Mouse (Mus musculus) midbrain, embryonic 12.5 days (tissue): ENCODE results near the gene Dcst1. TPM values are rescaled to one million over a fixed set of nuclear protein-coding genes. Genes with fewer than 3 reads are reported as not detected.
A peak's percentile ranks its signal among the peaks of the same experiment; 100 is the strongest.

Source experiments
- ATAC-seq: fragments of 200-750 bp; cut with Nextera tagmentation; 2 replicates; pipeline ENCODE4 v1.8.0; 2017; ENCODE audit warnings: low read depth, moderate TSS enrichment, moderate library complexity; ENCODE audit not compliant: low FRiP score
- H3K27ac ChIP-seq: fragments of 300-500 bp; sonication (generic); replicated peaks from 2 replicates; pipeline ENCODE4 v1.5.1; 2016; ENCODE audit warnings: mild to moderate bottlenecking
- H3K27me3 ChIP-seq: fragments of 300-500 bp; sonication (generic); 2 replicates; pipeline ENCODE4 v1.6.1; 2016; ENCODE audit warnings: mild to moderate bottlenecking
- H3K36me3 ChIP-seq: fragments of 300-500 bp; sonication (generic); 2 replicates; pipeline ENCODE4 v1.6.1; 2016
- H3K4me1 ChIP-seq: fragments of 300-500 bp; sonication (generic); 2 replicates; pipeline ENCODE4 v1.6.1; 2016
- H3K4me2 ChIP-seq: fragments of 300-500 bp; sonication (generic); replicated peaks from 2 replicates; pipeline ENCODE4 v1.6.1; 2016; ENCODE audit warnings: mild to moderate bottlenecking, moderate library complexity
- H3K4me3 ChIP-seq: fragments of 300-500 bp; sonication (generic); 2 replicates; pipeline ENCODE4 v1.5.1; 2016; ENCODE audit warnings: mild to moderate bottlenecking
- H3K9ac ChIP-seq: fragments of 300-500 bp; sonication (generic); replicated peaks from 2 replicates; pipeline ENCODE4 v1.6.1; 2016; ENCODE audit warnings: mild to moderate bottlenecking, moderate library complexity
- H3K9me3 ChIP-seq: fragments of 300-500 bp; sonication (generic); 2 replicates; pipeline ENCODE4 v1.6.1; 2016; ENCODE audit warnings: mild to moderate bottlenecking
- WGBS: fragments of 180-500 bp; shearing (Covaris S2); methylation state at CpG from one replicate; pipeline ENCODE4 v1.1.7; 2016; 5-methylcytosine and 5-hydroxymethylcytosine counted together
- polyA plus RNA-seq: library from polyadenylated mRNA; unstranded; fragments of >200 nt; fragmentation: Nextera tagmentation; extraction: Ambion mirVana; gene quantifications from 2 replicates; pipeline ENCODE4 v1.2.1, GENCODE M21; 2016

The Dcst1 gene
- polyA plus RNA-seq, 1 experiment from 2014 or later, result 0.20 TPM

GRCm38 (mm10) chr3:89354816-89355511, 10.1 kb downstream of the Dcst1 start:
- Histone ChIP-seq H3K36me3 (no peaks in the 10 kb centered on the region), H3K9me3 (no peaks in the 10 kb centered on the region), H3K4me2 (no peak overlapping the region), H3K4me3 (no peak overlapping the region), H3K4me1 (peaks cover 6% of the 10 kb centered on the region; the same call in 1 of the 2 replicates), H3K27ac (no peak overlapping the region), H3K27me3 (peaks cover 56% of the 10 kb centered on the region), H3K9ac (no peak overlapping the region)
- WGBS, result 21% methylated on average over 5 of the region's 5 CpGs
- 0 out of 2 replicates have a peak, but pooled peaks have one; percentile 13 for ATAC-seq

- ATAC-seq, result no peak
- Histone ChIP-seq H3K9ac (no peak overlapping the region), H3K4me1 (peaks cover 20% of the 10 kb centered on the region), H3K36me3 (no peaks in the 10 kb centered on the region), H3K9me3 (no peaks in the 10 kb centered on the region), H3K4me2 (no peak overlapping the region), H3K4me3 (no peak overlapping the region), H3K27ac (no peak overlapping the region), H3K27me3 (peaks cover 69% of the 10 kb centered on the region)
- 55% methylated on average over 5 of the region's 5 CpGs for WGBS
Measured at GRCm38 (mm10) chr3:89351271-89351670, 13.8 kb downstream of the Dcst1 start.

- Histone ChIP-seq H3K4me1 (peaks cover 20% of the 10 kb centered on the region), H3K4me3 (peak within 1 kb of the TSS; percentile 60), H3K4me2 (peak within 1 kb of the TSS; percentile 93), H3K27ac (peak within 1 kb of the TSS; percentile 44), H3K27me3 (peaks cover 64% of the 10 kb centered on the region), H3K36me3 (no peaks in the 10 kb centered on the region), H3K9me3 (no peaks in the 10 kb centered on the region), H3K9ac (peak within 1 kb of the TSS; percentile 62)
- WGBS, result 1% methylated on average over 57 of the region's 59 CpGs
- ATAC-seq, result peak; percentile 89
Measured at GRCm38 (mm10) chr3:89349869-89350501, 15.1 kb downstream of the Dcst1 start, which contains the start of gene Adam15. Adam15 (minus strand) TSS chr3:89349996.

- H3K9me3 ChIP-seq, result no peaks in the 10 kb centered on the region
- H3K4me2 ChIP-seq, result peak overlapping the region; percentile 93
- no peaks in the 10 kb centered on the region for H3K36me3 ChIP-seq
- peak overlapping the region; percentile 62 for H3K9ac ChIP-seq
- ATAC-seq, result peak; percentile 28
- peak overlapping the region; percentile 60 for H3K4me3 ChIP-seq
- H3K4me1 ChIP-seq, result peaks cover 20% of the 10 kb centered on the region
- 0 out of 2 replicates have a peak overlapping the region, but pooled peaks have one; percentile 44 for H3K27ac ChIP-seq
- WGBS, result under 1% methylated on average over 38 of the region's 38 CpGs
- peaks cover 63% of the 10 kb centered on the region for H3K27me3 ChIP-seq
Measured at GRCm38 (mm10) chr3:89348911-89349868, 15.9 kb downstream of the Dcst1 start.

GRCm38 (mm10) chr3:89347916-89348315, 17.1 kb downstream of the Dcst1 start:
- peaks cover 52% of the 10 kb centered on the region for H3K27me3 ChIP-seq
- no peak overlapping the region for H3K4me3 ChIP-seq
- no peak for ATAC-seq

GRCm38 (mm10) chr3:89346815-89347540, 18.1 kb downstream of the Dcst1 start:
- Histone ChIP-seq H3K4me1 (peaks cover 20% of the 10 kb centered on the region), H3K9me3 (no peaks in the 10 kb centered on the region), H3K36me3 (0 out of 2 replicates have a peak, but pooled peaks cover 8% of the 10 kb centered on the region), H3K4me2 (no peak overlapping the region), H3K27ac (no peak overlapping the region), H3K9ac (no peak overlapping the region), H3K4me3 (no peak overlapping the region), H3K27me3 (peaks cover 43% of the 10 kb centered on the region)
- 86% methylated on average over 10 of the region's 10 CpGs for WGBS
- ATAC-seq, result no peak

More at GRCm38 (mm10) chr3:89347916-89348315, 17.1 kb downstream of the Dcst1 start:
- Histone ChIP-seq H3K9me3 (no peaks in the 10 kb centered on the region), H3K9ac (no peak overlapping the region), H3K4me1 (peaks cover 20% of the 10 kb centered on the region), H3K27ac (no peak overlapping the region), H3K4me2 (no peak overlapping the region), H3K36me3 (0 out of 2 replicates have a peak, but pooled peaks cover 8% of the 10 kb centered on the region)
- 20% methylated on average over 1 of the region's 1 CpGs for WGBS

GRCm38 (mm10) chr3:89343279-89343678, 21.8 kb downstream of the Dcst1 start:
- peaks cover 23% of the 10 kb centered on the region for H3K27me3 ChIP-seq
- H3K4me3 ChIP-seq, result no peak overlapping the region
- no peaks in the 10 kb centered on the region for H3K9me3 ChIP-seq
- H3K9ac ChIP-seq, result no peak overlapping the region
- ATAC-seq, result no peak
- no peak overlapping the region for H3K4me2 ChIP-seq
- peaks cover 24% of the 10 kb centered on the region for H3K4me1 ChIP-seq
- WGBS, result 88% methylated on average over 7 of the region's 7 CpGs
- H3K27ac ChIP-seq, result no peak overlapping the region
- 0 out of 2 replicates have a peak, but pooled peaks cover 8% of the 10 kb centered on the region for H3K36me3 ChIP-seq

- Histone ChIP-seq H3K4me2 (no peak overlapping the region), H3K27me3 (peaks cover 11% of the 10 kb centered on the region), H3K36me3 (0 out of 2 replicates have a peak, but pooled peaks cover 8% of the 10 kb centered on the region), H3K27ac (no peak overlapping the region), H3K4me3 (no peak overlapping the region), H3K4me1 (peaks cover 34% of the 10 kb centered on the region), H3K9me3 (no peaks in the 10 kb centered on the region), H3K9ac (no peak overlapping the region)
- no peak for ATAC-seq
- 88% methylated on average over 4 of the region's 4 CpGs for WGBS
Measured at GRCm38 (mm10) chr3:89341794-89342193, 23.3 kb downstream of the Dcst1 start.

GRCm38 (mm10) chr3:89340465-89340864, 24.6 kb downstream of the Dcst1 start:
- peak overlapping the region; percentile 43; the same call in 1 of the 2 replicates for H3K9ac ChIP-seq
- H3K4me1 ChIP-seq, result peaks cover 47% of the 10 kb centered on the region
- peak overlapping the region; percentile 32 for H3K4me3 ChIP-seq
- H3K27ac ChIP-seq, result no peak overlapping the region
- ATAC-seq, result peak; percentile 14; the same call in 1 of the 2 replicates
- 2% methylated on average over 11 of the region's 11 CpGs for WGBS
- H3K9me3 ChIP-seq, result no peaks in the 10 kb centered on the region
- H3K4me2 ChIP-seq, result peak overlapping the region; percentile 55
- peaks cover 13% of the 10 kb centered on the region; the same call in 1 of the 2 replicates for H3K27me3 ChIP-seq
- 0 out of 2 replicates have a peak, but pooled peaks cover 8% of the 10 kb centered on the region for H3K36me3 ChIP-seq

- no peak; the same call in 1 of the 2 replicates for ATAC-seq
- H3K27ac ChIP-seq, result no peak overlapping the region
Measured at GRCm38 (mm10) chr3:89339416-89339815, 25.6 kb downstream of the Dcst1 start.

More at GRCm38 (mm10) chr3:89339416-89339815, 25.6 kb downstream of the Dcst1 start:
- Histone ChIP-seq H3K4me2 (peak overlapping the region; percentile 74; the same call in 1 of the 2 replicates), H3K36me3 (peaks cover 12% of the 10 kb centered on the region; the same call in 1 of the 2 replicates), H3K4me1 (peaks cover 50% of the 10 kb centered on the region), H3K9me3 (no peaks in the 10 kb centered on the region), H3K4me3 (no peak overlapping the region), H3K9ac (no peak overlapping the region), H3K27me3 (peaks cover 21% of the 10 kb centered on the region)
- 30% methylated on average over 8 of the region's 8 CpGs for WGBS
